ENCODE assay signal across 13 mouse cellular contexts in genomic region chr16:18360151-18360805, GRCm38 (mm10). TPM values are rescaled to one million over a fixed set of nuclear protein-coding genes. Genes with fewer than 3 reads are reported as not detected.
DNase-seq lines count a peak whose midpoint lies in the region; ATAC-seq and TF ChIP-seq lines count a peak whose summit lies in the region.
"Had no signal": no experiment of that assay in that cellular context is flagged by ENCODE, and none has a peak within 500 bp of the region (broad histone marks: within the 10 kb centered on the region; RNA-seq: fewer than 3 reads in every experiment).

No protein-coding gene starts in this region.

- ATAC-seq in embryonic facial prominence, embryonic 13.5 days (ENCODE audit: insufficient number of reproducible peaks, insufficient read depth, low FRiP score, low TSS enrichment, low read depth) = no peak
- ATAC-seq in hindbrain, postnatal 0 days = peak; percentile 18; the same call in 1 of the 2 replicates
- ATAC-seq: midbrain, embryonic 15.5 days had no signal

- H3K27me3 ChIP-seq in embryonic facial prominence, embryonic 13.5 days = no peaks in the 10 kb centered on the region
- H3K27me3 ChIP-seq in embryonic facial prominence, embryonic 10.5 days (replicated peaks; ENCODE audit: low read depth, poor library complexity, severe bottlenecking) = no peaks in the 10 kb centered on the region
- no peaks in the 10 kb centered on the region for H3K27me3 ChIP-seq in hindbrain, postnatal 0 days (ENCODE audit: insufficient read depth, low read length)
- H3K27me3 ChIP-seq in thymus, adult 2 months (ENCODE audit: control insufficient read depth, insufficient read depth, low read length) = no peaks in the 10 kb centered on the region
- H3K27me3 ChIP-seq: midbrain, embryonic 15.5 days; neural tube, embryonic 13.5 days had no signal

- peak overlapping the region; percentile 27; the same call in 1 of the 2 replicates for H3K9ac ChIP-seq in embryonic facial prominence, embryonic 13.5 days
- no peak overlapping the region for H3K9ac ChIP-seq in hindbrain, postnatal 0 days (replicated peaks; ENCODE audit: low read length)
- H3K9ac ChIP-seq: lung, embryonic 14.5 days; midbrain, embryonic 15.5 days; neural tube, embryonic 13.5 days had no signal

- no peak overlapping the region for H3K4me2 ChIP-seq in embryonic facial prominence, embryonic 13.5 days
- no peak overlapping the region for H3K4me2 ChIP-seq in hindbrain, postnatal 0 days (ENCODE audit: low read depth, low read length)
- H3K4me2 ChIP-seq: lung, embryonic 14.5 days; midbrain, embryonic 15.5 days; neural tube, embryonic 13.5 days had no signal

- H3K4me3 ChIP-seq in embryonic facial prominence, embryonic 13.5 days = no peak overlapping the region
- H3K4me3 ChIP-seq in embryonic facial prominence, embryonic 10.5 days = no peak overlapping the region
- H3K4me3 ChIP-seq in hindbrain, postnatal 0 days (ENCODE audit: low read length) = no peak overlapping the region
- H3K4me3 ChIP-seq in thymus, adult 2 months (ENCODE audit: control insufficient read depth, insufficient read depth, low read length) = no peak overlapping the region
- H3K4me3 ChIP-seq: midbrain, embryonic 15.5 days; neural tube, embryonic 13.5 days had no signal

- no peak for TF ChIP-seq CTCF in hindbrain, postnatal 0 days (IDR thresholded peaks at IDR 0.05; ENCODE audit: low read depth)
- TF ChIP-seq CTCF in thymus, adult 2 months (IDR thresholded peaks at IDR 0.05; ENCODE audit: borderline replicate concordance, control insufficient read depth, extremely low read depth, insufficient read depth, low read length, poor library complexity) = no peak

- WGBS in embryonic facial prominence, embryonic 13.5 days = 72% methylated on average over 6 of the region's 6 CpGs
- 77% methylated on average over 6 of the region's 6 CpGs for WGBS in embryonic facial prominence, embryonic 10.5 days
- 69% methylated on average over 6 of the region's 6 CpGs for WGBS in hindbrain, postnatal 0 days
- WGBS in thymus, adult 2 months = 94% methylated on average over 6 of the region's 6 CpGs

- no peaks in the 10 kb centered on the region for H3K4me1 ChIP-seq in embryonic facial prominence, embryonic 13.5 days
- H3K4me1 ChIP-seq in embryonic facial prominence, embryonic 10.5 days = no peaks in the 10 kb centered on the region
- no peaks in the 10 kb centered on the region for H3K4me1 ChIP-seq in hindbrain, postnatal 0 days (ENCODE audit: insufficient read depth, low read length)
- no peaks in the 10 kb centered on the region for H3K4me1 ChIP-seq in thymus, adult 2 months (replicated peaks; ENCODE audit: control insufficient read depth, insufficient read depth, low read length)
- H3K4me1 ChIP-seq: midbrain, embryonic 15.5 days had no signal

- no peak for DNase-seq in embryonic facial prominence, embryonic 10.5 days (ENCODE audit: low spot score)
- DNase-seq in kidney, postnatal 25 days = peak; percentile 31 to 46
- DNase-seq in kidney, adult 9 months = no peak
- DNase-seq in cerebellum, adult 11-12 months = peak; percentile 78
- DNase-seq in hindbrain, postnatal 0 days (ENCODE audit: low spot score) = no peak
- no peak for DNase-seq in thymus, adult 2 months
- DNase-seq in gastrocnemius, postnatal 4 days (ENCODE audit: low spot score in 2 of 2) = no peak
- DNase-seq: kidney, adult 18-20 months; lung, embryonic 14.5 days; right cerebral cortex, postnatal 14 days had no signal

- H3K36me3 ChIP-seq in embryonic facial prominence, embryonic 13.5 days = no peaks in the 10 kb centered on the region
- peaks cover 14% of the 10 kb centered on the region for H3K36me3 ChIP-seq in embryonic facial prominence, embryonic 10.5 days (replicated peaks)
- H3K36me3 ChIP-seq in hindbrain, postnatal 0 days (ENCODE audit: insufficient read depth, low read length) = 0 out of 2 replicates have a peak, but pooled peaks cover 5% of the 10 kb centered on the region
- no peaks in the 10 kb centered on the region for H3K36me3 ChIP-seq in thymus, adult 2 months (ENCODE audit: control insufficient read depth, insufficient read depth, low read length)
- H3K36me3 ChIP-seq: midbrain, embryonic 15.5 days had no signal

- TF ChIP-seq POLR2A in thymus, adult 2 months (IDR thresholded peaks at IDR 0.05; ENCODE audit: control insufficient read depth, extremely low read depth, insufficient read depth, low read length, poor library complexity) = no peak

- H3K27ac ChIP-seq in embryonic facial prominence, embryonic 13.5 days = no peak overlapping the region
- H3K27ac ChIP-seq in embryonic facial prominence, embryonic 10.5 days (replicated peaks) = no peak overlapping the region
- no peak overlapping the region for H3K27ac ChIP-seq in hindbrain, postnatal 0 days
- H3K27ac ChIP-seq in thymus, adult 2 months (ENCODE audit: control insufficient read depth, insufficient read depth, low read length) = no peak overlapping the region
- H3K27ac ChIP-seq: midbrain, embryonic 15.5 days; neural tube, embryonic 13.5 days had no signal

- H3K9me3 ChIP-seq in embryonic facial prominence, embryonic 13.5 days = no peaks in the 10 kb centered on the region
- H3K9me3 ChIP-seq in embryonic facial prominence, embryonic 10.5 days = no peaks in the 10 kb centered on the region
- no peaks in the 10 kb centered on the region for H3K9me3 ChIP-seq in hindbrain, postnatal 0 days (ENCODE audit: low read length)
- H3K9me3 ChIP-seq: midbrain, embryonic 15.5 days; neural tube, embryonic 13.5 days had no signal

RNA-seq across cellular contexts. Expression of gene Arvcf, which starts 12.3 kb away (rescaled TPM):
- 30.8 and 33.6 TPM in 2 replicates for polyA plus RNA-seq in embryonic facial prominence, embryonic 13.5 days (2015; fragmentation: Nextera tagmentation; extraction: Ambion mirVana)
- 65.8 and 71.2 TPM in 2 replicates for polyA plus RNA-seq in embryonic facial prominence, embryonic 10.5 days (2016; fragmentation: Nextera tagmentation; extraction: Ambion mirVana)
- 168 and 180 TPM in 2 replicates for total RNA-seq in hindbrain, postnatal 0 days (2014; rRNA removed)
- polyA plus RNA-seq in hindbrain, postnatal 0 days (2015; fragmentation: Nextera tagmentation; extraction: Ambion mirVana) = 46.3 and 48.9 TPM in 2 replicates
- polyA plus RNA-seq in thymus, adult 2 months (2012; rRNA removed) = 52.3 and 56.0 TPM in 2 replicates
- total RNA-seq in gastrocnemius, postnatal 4 days (2021) = 10 to 100 TPM; 34.6 to 36.9 TPM

RNA-seq across cellular contexts. Expression of gene Tango2, which starts 12.4 kb away (rescaled TPM):
- 27.6 and 30.6 TPM in 2 replicates for polyA plus RNA-seq in embryonic facial prominence, embryonic 13.5 days (2015; fragmentation: Nextera tagmentation; extraction: Ambion mirVana)
- polyA plus RNA-seq in embryonic facial prominence, embryonic 10.5 days (2016; fragmentation: Nextera tagmentation; extraction: Ambion mirVana) = 29.1 and 31.5 TPM in 2 replicates
- total RNA-seq in hindbrain, postnatal 0 days (2014; rRNA removed) = 43.5 and 63.3 TPM in 2 replicates
- 95.6 and 99.2 TPM in 2 replicates for polyA plus RNA-seq in hindbrain, postnatal 0 days (2015; fragmentation: Nextera tagmentation; extraction: Ambion mirVana)
- polyA plus RNA-seq in thymus, adult 2 months (2012; rRNA removed) = 53.7 and 67.3 TPM in 2 replicates
- total RNA-seq in gastrocnemius, postnatal 4 days (2021) = 10 to 100 TPM; 18.7 to 18.8 TPM

Comparison
In these comparisons a context has a peak if more than half of its experiments do, and no peak if none do; other contexts are left out.
1. DNase-seq: peak in kidney, postnatal 25 days (2 of 2) and cerebellum, adult 11-12 months (single experiment); none in embryonic facial prominence, embryonic 10.5 days (single experiment), kidney, adult 9 months (single experiment), hindbrain, postnatal 0 days (single experiment), thymus, adult 2 months (single experiment) and gastrocnemius, postnatal 4 days (0 of 2).